8 mouse cellular contexts compared by ENCODE assay signal in the genomic region with DNA sequence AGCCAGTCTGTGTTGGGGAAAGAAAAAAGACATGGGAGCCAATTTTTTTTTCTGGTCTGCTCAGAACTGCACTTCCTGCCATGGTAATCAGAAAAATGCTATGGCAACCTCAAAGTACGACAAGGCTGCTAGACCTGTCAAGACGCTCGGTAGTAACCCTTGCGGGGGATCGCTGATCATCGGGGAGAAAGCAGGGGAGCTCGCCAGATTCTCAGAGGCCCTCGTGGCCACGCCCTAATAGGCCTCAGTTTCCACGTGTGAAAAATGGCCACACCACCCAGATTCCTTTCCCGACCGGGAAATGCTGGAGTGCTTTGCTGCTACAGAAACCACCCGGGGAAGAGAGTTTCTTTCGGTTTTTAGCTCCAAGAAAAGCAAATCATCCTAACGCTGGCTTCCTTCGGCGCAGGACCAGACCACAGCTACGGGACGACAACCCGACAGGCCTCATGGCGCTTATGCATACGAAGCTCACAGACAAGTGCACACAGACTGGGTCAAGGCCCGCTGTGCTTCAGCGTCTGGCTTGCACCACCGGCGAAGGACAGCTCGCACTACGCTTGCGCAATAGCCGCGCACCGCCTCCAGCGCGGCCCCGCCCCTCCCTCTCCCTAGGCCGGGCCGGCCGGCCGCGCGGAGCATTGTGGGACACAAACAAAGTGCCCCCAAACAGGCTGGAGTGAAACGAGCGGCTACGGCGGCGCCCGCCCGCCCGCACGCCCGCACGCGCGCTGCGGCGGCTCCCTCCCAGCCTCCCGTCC. TPM values are rescaled to one million over a fixed set of nuclear protein-coding genes. Genes with fewer than 3 reads are reported as not detected.
DNase-seq lines count a peak whose midpoint lies in the region; ATAC-seq and TF ChIP-seq lines count a peak whose summit lies in the region.

No protein-coding gene starts in this region.

- peaks cover 2 to 11% of the 10 kb centered on the region in 2 experiments; a peak in 3 of 4 replicates for H3K36me3 ChIP-seq in MEL (ENCODE audit: control insufficient read depth in 1 of 2, insufficient read depth in 2 of 2, low read length in 2 of 2)
- peaks cover 8% of the 10 kb centered on the region for H3K36me3 ChIP-seq in hindbrain, embryonic 10.5 days
- no peaks in the 10 kb centered on the region for H3K36me3 ChIP-seq in lung, postnatal 0 days (ENCODE audit: insufficient read depth, low read length)

- H3K27ac ChIP-seq in MEL (ENCODE audit: control insufficient read depth, low read depth, low read length), result peak overlapping the region; percentile 80
- H3K27ac ChIP-seq in cerebellum, adult 2 months (ENCODE audit: insufficient read depth, low read length), result peak overlapping the region; percentile 84
- H3K27ac ChIP-seq in hindbrain, embryonic 10.5 days, result peak overlapping the region; percentile 98
- peak overlapping the region; percentile 98 for H3K27ac ChIP-seq in lung, postnatal 0 days (ENCODE audit: low read length)

- 1% methylated on average over 56 of the region's 57 CpGs for WGBS in cerebellum, adult 2 months
- WGBS in hindbrain, embryonic 10.5 days, result under 1% methylated on average over 50 of the region's 57 CpGs
- under 1% methylated on average over 54 of the region's 57 CpGs for WGBS in lung, postnatal 0 days

- H3K4me3 ChIP-seq in MEL (ENCODE audit: control insufficient read depth in 1 of 2, insufficient read depth in 1 of 2, low read depth in 2 of 2, low read length in 2 of 2), result peak overlapping the region; percentile 96 to 98
- H3K4me3 ChIP-seq in cerebellum, adult 2 months (replicated peaks; ENCODE audit: insufficient read depth, low read depth, low read length), result peak overlapping the region; percentile 68
- H3K4me3 ChIP-seq in hindbrain, embryonic 10.5 days, result peak overlapping the region; percentile 96
- H3K4me3 ChIP-seq in lung, postnatal 0 days (ENCODE audit: low read depth, low read length), result peak overlapping the region; percentile 73

- H3K4me1 ChIP-seq in MEL (ENCODE audit: control insufficient read depth in 1 of 2, insufficient read depth in 2 of 2, low read length in 2 of 2), result peaks cover 0 to 9% of the 10 kb centered on the region in 2 experiments; a peak in 2 of 4 replicates
- H3K4me1 ChIP-seq in cerebellum, adult 2 months (ENCODE audit: control insufficient read depth, insufficient read depth, low read length), result no peaks in the 10 kb centered on the region
- H3K4me1 ChIP-seq in hindbrain, embryonic 10.5 days (replicated peaks), result peaks cover 30% of the 10 kb centered on the region
- H3K4me1 ChIP-seq in lung, postnatal 0 days (ENCODE audit: insufficient read depth, low read depth, low read length), result no peaks in the 10 kb centered on the region; the same call in 1 of the 2 replicates

- peak; percentile 94 for DNase-seq in MEL (ENCODE audit: low read depth, low spot score)
- DNase-seq in cerebellum, adult 2 months, result peak; percentile 97
- DNase-seq in forelimb bud, embryonic 11.5 days (ENCODE audit: low read depth, low spot score), result peak; percentile 94
- DNase-seq in hindbrain, embryonic 10.5 days (ENCODE audit: low spot score), result peak; percentile 95
- peak; percentile 97 for DNase-seq in layer of hippocampus, adult 9-11 months
- peak; percentile 98 for DNase-seq in lung, postnatal 0 days (ENCODE audit: low spot score)
- DNase-seq in ovary, postnatal 14 days (ENCODE audit: low spot score), result peak; percentile 89
- DNase-seq in thymus, postnatal 14 days, result peak; percentile 97

- no peaks in the 10 kb centered on the region for H3K9me3 ChIP-seq in MEL (replicated peaks; ENCODE audit: insufficient read depth, low read length)
- no peaks in the 10 kb centered on the region for H3K9me3 ChIP-seq in hindbrain, embryonic 10.5 days
- H3K9me3 ChIP-seq in lung, postnatal 0 days (ENCODE audit: low read length), result no peaks in the 10 kb centered on the region

- no peak for TF ChIP-seq CTCF in MEL (IDR thresholded peaks at IDR 0.05 in 2 of 3, conservative IDR thresholded peaks at IDR 0.05 in 1 of 3; ENCODE audit: control insufficient read depth in 1 of 3, insufficient read depth in 1 of 3, low read depth in 2 of 3, low read length in 3 of 3, poor library complexity in 1 of 3, severe bottlenecking in 1 of 3)
- no peak for TF ChIP-seq CTCF in cerebellum, adult 2 months (IDR thresholded peaks at IDR 0.05; ENCODE audit: borderline replicate concordance, insufficient read depth, low read depth, low read length)
- no peak for TF ChIP-seq CTCF in lung, postnatal 0 days (IDR thresholded peaks at IDR 0.05)

- ATAC-seq in lung, postnatal 0 days, result peak; percentile 94

- peak overlapping the region; percentile 91 for H3K9ac ChIP-seq in MEL (ENCODE audit: control insufficient read depth, low read depth, low read length, poor library complexity, severe bottlenecking)
- H3K9ac ChIP-seq in lung, postnatal 0 days (replicated peaks; ENCODE audit: low read depth), result peak overlapping the region; percentile 94

- H3K79me2 ChIP-seq in MEL (ENCODE audit: control insufficient read depth, insufficient read depth, low read length, poor library complexity), result peaks cover 23% of the 10 kb centered on the region

- no peak; a peak in 1 of 4 replicates for TF ChIP-seq EP300 in MEL (IDR thresholded peaks at IDR 0.05; ENCODE audit: low read depth in 1 of 2, low read length in 2 of 2)
- no peak for TF ChIP-seq EP300 in lung, postnatal 0 days (IDR thresholded peaks at IDR 0.05)

- H3K27me3 ChIP-seq in MEL (ENCODE audit: control insufficient read depth in 1 of 2, insufficient read depth in 2 of 2, low read length in 2 of 2), result no peaks in the 10 kb centered on the region
- H3K27me3 ChIP-seq in cerebellum, adult 2 months (ENCODE audit: control insufficient read depth, insufficient read depth, low read length), result no peaks in the 10 kb centered on the region
- H3K27me3 ChIP-seq in hindbrain, embryonic 10.5 days (ENCODE audit: insufficient read depth, poor library complexity, severe bottlenecking), result no peaks in the 10 kb centered on the region
- H3K27me3 ChIP-seq in lung, postnatal 0 days (replicated peaks; ENCODE audit: insufficient read depth, low read length), result no peaks in the 10 kb centered on the region

- H3K4me2 ChIP-seq in lung, postnatal 0 days (replicated peaks; ENCODE audit: low read depth, low read length), result peak overlapping the region; percentile 83

- TF ChIP-seq POLR2A in MEL (IDR thresholded peaks at IDR 0.05; ENCODE audit: control insufficient read depth in 1 of 2, insufficient read depth in 1 of 2, low read depth in 1 of 2, low read length in 2 of 2, poor library complexity in 1 of 2), result peak in 1 of 2 experiments; percentile 88; a peak in 3 of 4 replicates
- peak; percentile 99 for TF ChIP-seq POLR2A in cerebellum, adult 2 months (IDR thresholded peaks at IDR 0.05; ENCODE audit: borderline replicate concordance, insufficient read depth, low read length)

- TF ChIP-seq RAD21 in MEL (IDR thresholded peaks at IDR 0.05; ENCODE audit: low read depth, low read length), result no peak

TF ChIP-seq in MEL, 35 proteins besides CTCF, POLR2A, EP300 and RAD21 (continues in another document):
- TF ChIP-seq KAT2A (conservative IDR thresholded peaks at IDR 0.05; ENCODE audit: low read depth, low read length) (no peak), MEF2A (IDR thresholded peaks at IDR 0.05; ENCODE audit: extremely low read depth, insufficient replicate concordance, low read depth, low read length, poor library complexity, severe bottlenecking) (no peak), MYB (IDR thresholded peaks at IDR 0.05; ENCODE audit: low read depth, low read length) (no peak), JUND (IDR thresholded peaks at IDR 0.05; ENCODE audit: low read depth, low read length) (no peak), ELF1 (IDR thresholded peaks at IDR 0.05; ENCODE audit: low read depth, low read length) (peak; percentile 57; the same call in 1 of the 2 replicates), SIN3A (IDR thresholded peaks at IDR 0.05; ENCODE audit: low read length) (peak; percentile 66), ZMIZ1 (IDR thresholded peaks at IDR 0.05; ENCODE audit: low read depth, low read length) (peak; percentile 53; the same call in 1 of the 2 replicates), GABPA (IDR thresholded peaks at IDR 0.05; ENCODE audit: low read depth, low read length) (no peak), UBTF (IDR thresholded peaks at IDR 0.05; ENCODE audit: borderline replicate concordance, insufficient read depth, low read depth, low read length) (no peak; the same call in 1 of the 2 replicates), MAZ (IDR thresholded peaks at IDR 0.05; ENCODE audit: low read depth, low read length) (no peak), MAFK (IDR thresholded peaks at IDR 0.05; ENCODE audit: borderline replicate concordance, low read depth, low read length) (no peak), NRF1 (IDR thresholded peaks at IDR 0.05; ENCODE audit: insufficient read depth, low read depth, low read length, poor library complexity, severe bottlenecking) (peak; percentile 81), POLR2AphosphoS2 (IDR thresholded peaks at IDR 0.05; ENCODE audit: low read length) (peak; percentile 69), ZKSCAN1 (IDR thresholded peaks at IDR 0.05; ENCODE audit: low read depth, low read length) (no peak), RCOR1 (IDR thresholded peaks at IDR 0.05; ENCODE audit: low read depth, low read length) (no peak), E2F4 (IDR thresholded peaks at IDR 0.05; ENCODE audit: borderline replicate concordance, low read depth, low read length) (no peak), TCF12 (IDR thresholded peaks at IDR 0.05; ENCODE audit: low read depth, low read length) (peak; percentile 32; the same call in 1 of the 2 replicates), POLR2AphosphoS5 (IDR thresholded peaks at IDR 0.05; ENCODE audit: borderline replicate concordance, low read depth, low read length) (peak; percentile 73; the same call in 1 of the 2 replicates), ZC3H11A (IDR thresholded peaks at IDR 0.05; ENCODE audit: low read depth, low read length) (no peak), HCFC1 (IDR thresholded peaks at IDR 0.05; ENCODE audit: low read depth, low read length) (peak; percentile 73), CHD2 (IDR thresholded peaks at IDR 0.05; ENCODE audit: low read length) (no peak), USF1 (IDR thresholded peaks at IDR 0.05; ENCODE audit: low read depth, low read length) (no peak), TBP (IDR thresholded peaks at IDR 0.05; ENCODE audit: low read depth, low read length) (0 out of 2 replicates have a peak, but pooled peaks have one; percentile 66), MYC (IDR thresholded peaks at IDR 0.05; ENCODE audit: low read depth, low read length) (peak; percentile 97), MAX (IDR thresholded peaks at IDR 0.05; ENCODE audit: low read length) (peak; percentile 72)

RNA-seq across cellular contexts. Expression of gene Zbtb44, which starts 0.5 kb away (rescaled TPM):
- 9.8 and 10.9 TPM in 2 replicates for total RNA-seq in MEL (2012; rRNA removed)
- polyA plus RNA-seq in MEL (2012; ENCODE audit: insufficient read depth in 1 of 2, insufficient read length in 2 of 2, low read depth in 1 of 2, low replicate concordance in 2 of 2, missing spikeins in 1 of 2), result 10 to 100 TPM in 1 of 2 experiments, not detected in 1; 15.1 TPM
- 7.8 and 8.6 TPM in 2 replicates for polyA plus RNA-seq in cerebellum, adult 2 months (2012; rRNA removed)
- polyA plus RNA-seq in hindbrain, embryonic 10.5 days (2016; fragmentation: Nextera tagmentation; extraction: Ambion mirVana), result 4.0 and 4.3 TPM in 2 replicates
- polyA plus RNA-seq in lung, postnatal 0 days (2015; fragmentation: Nextera tagmentation; extraction: Ambion mirVana), result 7.9 and 9.4 TPM in 2 replicates

Comparison
In these comparisons a context has a peak if more than half of its experiments do, and no peak if none do; other contexts are left out.
1. Peak in every context shown above with its lines: DNase-seq, ATAC-seq, H3K4me3 ChIP-seq and H3K27ac ChIP-seq.